Mouse (Mus musculus): Measurements from ENCODE around the gene Ctla2b. TPM values are rescaled to one million over a fixed set of nuclear protein-coding genes. Genes with fewer than 3 reads are reported as not detected.
"Not testable (repeated sequence)": the region's sequence is repeated elsewhere in the genome, so short reads cannot be mapped to it uniquely, and the experiment has no call there.

Ctla2b gene
- total RNA-seq (2021): 1 to 10 TPM; 3.5 to 4.6 TPM
- long read RNA-seq, experiment 1, partial matches to known transcripts: 0 of 2 reads
- long read RNA-seq, experiment 1, other reads (novel, unspliced or antisense): 0 of 2 reads
- long read RNA-seq, experiment 2: 0 reads

DNA sequence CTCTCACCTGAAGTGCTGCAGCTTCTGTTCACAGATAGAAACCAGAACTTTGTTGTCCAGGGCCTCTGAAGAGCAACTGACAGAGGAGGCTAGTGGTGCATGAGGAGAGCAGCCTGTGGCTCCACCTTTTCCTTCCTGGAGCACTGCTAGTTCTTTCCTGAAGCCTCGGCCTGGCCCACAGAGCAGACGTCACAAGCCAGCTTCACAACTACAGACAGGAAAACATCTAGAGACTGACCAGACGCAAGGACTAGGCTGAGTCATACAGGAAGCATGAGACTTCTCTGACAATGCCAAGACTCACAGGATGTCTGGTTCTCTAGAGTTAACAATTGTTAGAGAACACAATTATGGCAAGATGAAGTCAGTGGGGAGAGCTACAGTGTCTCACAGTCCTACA is at the start of gene Ctla2b:
TSS of gene Ctla2b (minus strand) at position 120 of the 400 bp plus-strand sequence.
- DNase-seq (ENCODE audit: low spot score in 2 of 2): no peak

DNA sequence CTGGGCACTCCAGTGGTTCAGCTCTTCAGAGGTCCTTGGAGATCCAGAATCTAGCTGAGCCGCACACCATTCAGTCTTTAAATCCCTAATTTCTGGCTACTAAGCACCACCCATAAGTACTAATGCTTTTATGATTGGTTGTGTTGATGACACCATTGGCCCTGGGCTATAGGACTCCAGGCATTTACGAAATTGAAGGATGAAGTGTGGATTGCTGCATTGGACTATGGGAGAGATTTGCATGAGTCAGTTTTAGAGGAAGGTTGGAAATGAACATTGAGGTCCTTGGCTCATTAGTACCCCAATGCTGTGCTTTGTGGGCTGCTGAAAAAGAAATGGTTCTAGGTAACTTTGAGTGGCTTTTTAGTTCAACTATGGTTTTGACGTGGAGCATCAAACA is 44.6 kb upstream of the Ctla2b start, which contains the start of gene Tpbpa:
TSS of gene Tpbpa (minus strand) at position 101 of the 400 bp plus-strand sequence.
- DNase-seq (ENCODE audit: low spot score in 2 of 2): not testable (repeated sequence)

DNA sequence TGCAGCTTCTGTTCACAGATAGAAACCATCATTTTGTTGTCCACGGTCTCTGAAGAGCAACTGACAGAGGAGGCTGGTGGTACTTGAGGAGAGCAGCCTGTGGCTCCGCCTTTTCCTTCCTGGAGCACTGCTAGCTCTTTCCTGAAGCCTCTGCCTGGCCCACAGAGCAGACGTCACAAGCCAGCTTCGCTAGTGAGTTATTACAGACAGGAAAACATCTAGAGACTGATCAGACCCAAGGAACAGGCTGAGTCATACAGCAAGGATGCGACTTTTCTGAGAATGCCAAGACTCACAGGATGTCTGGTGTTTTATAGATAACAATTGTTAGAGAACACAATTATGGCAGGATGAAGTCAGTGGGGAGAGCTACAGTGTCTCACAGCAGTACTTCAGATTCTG is 39.3 kb upstream of the Ctla2b start, which contains the start of the genes Gm49391 and Ctla2a:
TSS of gene Gm49391 (minus strand) at position 72 of the 402 bp plus-strand sequence.
TSS of gene Ctla2a (minus strand) at position 126 of the 402 bp plus-strand sequence.
- DNase-seq (ENCODE audit: low spot score in 2 of 2): no peak

DNA sequence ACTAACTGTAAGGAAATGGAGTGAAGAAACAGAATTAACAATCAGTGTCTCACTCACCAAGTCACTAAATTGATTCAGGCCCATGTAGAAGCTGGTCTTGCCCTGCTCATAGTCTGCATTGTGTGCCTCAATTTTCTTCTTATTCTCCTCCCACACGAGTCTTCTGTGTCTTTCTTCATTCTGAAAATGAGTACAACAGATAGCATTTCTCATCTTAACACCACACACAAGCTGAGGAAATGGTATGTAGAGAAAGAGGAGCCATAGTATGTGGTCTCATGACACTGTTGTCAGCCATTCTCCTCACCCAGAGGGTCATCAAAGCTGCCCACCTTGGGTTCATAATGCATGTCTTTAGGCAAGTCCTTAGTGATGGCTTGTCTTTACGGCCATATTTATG is 38.2 kb upstream of the Ctla2b start, which contains the start of gene Gm49393:
TSS of gene Gm49393 (minus strand) at position 101 of the 400 bp plus-strand sequence.
- not testable (repeated sequence) for DNase-seq (ENCODE audit: low spot score in 2 of 2)

DNA sequence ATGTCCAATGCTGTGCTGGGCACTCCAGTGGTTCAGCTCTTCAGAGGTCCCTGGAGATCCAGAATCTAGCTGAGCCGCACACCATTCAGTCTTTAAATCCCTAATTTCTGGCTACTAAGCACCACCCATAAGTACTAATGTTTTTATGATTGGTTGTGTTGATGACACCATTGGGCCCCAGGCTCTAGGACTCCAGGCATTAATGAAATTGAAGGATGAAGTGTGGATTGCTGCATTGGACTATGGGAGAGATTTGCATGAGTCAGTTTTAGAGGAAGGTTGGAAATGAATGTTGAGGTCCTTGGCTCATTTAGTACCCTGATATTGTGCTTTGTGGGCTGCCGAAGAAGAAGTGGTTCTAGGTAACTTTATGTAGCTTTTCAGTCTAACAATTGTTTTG is 7.5 kb upstream of the Ctla2b start, which contains the start of gene Tpbpb:
TSS of gene Tpbpb (minus strand) at position 101 of the 400 bp plus-strand sequence.
- not testable (repeated sequence) for DNase-seq (ENCODE audit: low spot score in 2 of 2)

DNA sequence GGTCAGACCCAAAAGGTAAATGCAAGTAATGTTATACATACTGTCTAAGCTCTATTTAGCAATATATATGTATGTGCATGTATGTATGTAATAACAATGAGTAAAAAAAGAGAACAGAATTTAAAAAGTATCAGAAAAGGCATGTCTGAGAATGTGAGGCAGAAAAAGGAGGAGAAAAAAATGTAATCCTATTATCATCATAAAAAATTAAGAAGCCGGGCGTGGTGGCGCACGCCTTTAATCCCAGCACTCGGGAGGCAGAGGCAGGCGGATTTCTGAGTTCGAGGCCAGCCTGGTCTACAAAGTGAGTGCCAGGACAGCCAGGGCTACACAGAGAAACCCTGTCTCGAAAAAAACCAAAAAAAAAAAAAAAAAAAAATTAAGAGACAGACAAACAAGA is 453 bp downstream of the Ctla2b start, which contains the start of gene Gm49392:
TSS of gene Gm49392 (minus strand) at position 101 of the 400 bp plus-strand sequence.
- DNase-seq (ENCODE audit: low spot score in 2 of 2): not testable (repeated sequence)

DNA sequence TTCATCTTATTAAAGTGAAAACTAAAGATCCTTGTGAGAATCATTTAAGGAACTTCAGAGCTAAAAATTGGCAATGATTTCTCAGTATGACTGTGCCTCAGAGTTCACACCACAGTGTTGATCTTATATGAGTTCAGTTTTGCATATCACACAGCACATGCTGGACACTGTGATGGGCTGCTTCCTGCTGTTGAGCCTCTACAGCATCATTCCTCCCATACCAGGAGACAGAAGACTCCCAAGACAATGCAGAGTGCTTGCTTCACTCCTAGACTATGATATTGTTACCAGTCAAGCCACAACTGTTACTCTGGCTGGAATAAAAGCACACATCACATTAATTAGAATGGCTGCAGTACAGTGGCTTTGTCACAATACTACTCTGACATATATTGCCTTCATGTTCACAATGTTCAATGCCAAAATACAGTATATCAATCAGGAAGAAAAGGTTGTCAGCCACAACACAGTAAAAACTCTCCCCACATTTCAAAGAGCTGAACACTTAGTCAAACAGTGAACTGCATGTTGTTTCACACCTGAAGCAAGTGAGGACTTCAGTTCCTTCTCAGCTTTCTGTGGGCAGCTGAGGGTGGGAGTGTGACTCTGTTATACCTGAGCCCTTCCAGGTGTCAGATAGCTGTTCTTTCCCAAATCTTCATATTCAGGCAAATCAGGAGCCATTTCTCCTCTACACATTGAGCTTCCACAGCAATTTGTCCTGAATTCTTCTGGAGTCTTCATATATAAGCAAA is 1.7 kb downstream of the Ctla2b start:
- no peak for DNase-seq (ENCODE audit: low spot score in 2 of 2)

DNA sequence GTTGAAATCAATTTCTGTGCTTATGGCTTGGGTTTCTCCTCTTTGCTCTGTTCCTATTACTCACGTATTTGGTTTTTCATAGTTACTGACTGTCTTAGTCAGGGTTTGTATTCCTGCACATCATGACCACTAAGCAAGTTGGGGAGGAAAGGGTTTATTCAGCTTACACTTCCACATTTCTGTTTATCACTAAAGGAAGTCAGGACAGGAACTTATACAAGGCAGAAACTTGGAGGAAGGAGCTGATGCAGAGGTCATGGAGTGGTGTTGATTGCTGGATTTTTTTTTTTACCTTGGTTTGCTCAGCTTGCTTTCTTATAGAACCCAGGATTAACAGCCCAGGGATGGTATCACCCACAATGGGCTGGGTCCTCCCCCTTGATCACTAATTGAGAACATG is 4.9 kb downstream of the Ctla2b start:
- DNase-seq (ENCODE audit: low spot score in 2 of 2): no peak

DNA sequence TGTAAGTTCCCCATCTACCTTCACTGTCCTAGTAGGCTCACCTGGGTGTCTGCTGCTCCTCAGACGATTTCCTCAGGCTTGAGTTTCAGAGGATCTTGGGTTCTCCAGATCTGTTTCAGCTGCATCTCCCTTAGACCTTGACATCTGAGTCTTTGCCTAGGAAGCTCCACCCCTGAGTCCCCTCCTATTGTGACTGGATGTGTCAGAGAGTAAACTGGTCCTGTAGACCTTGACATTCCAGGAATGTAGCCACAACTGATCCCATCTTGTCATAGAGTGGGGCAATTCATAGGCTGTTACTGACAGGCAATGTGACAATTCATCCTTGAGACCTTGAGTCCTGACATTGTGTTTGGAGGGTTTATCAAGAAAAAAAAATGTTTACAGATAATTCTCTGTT is 33.0 kb downstream of the Ctla2b start, which contains the start of gene 4930486L24Rik:
TSS of gene 4930486L24Rik (minus strand) at position 195 of the 400 bp plus-strand sequence.
- no peak for DNase-seq (ENCODE audit: low spot score in 2 of 2)

DNA sequence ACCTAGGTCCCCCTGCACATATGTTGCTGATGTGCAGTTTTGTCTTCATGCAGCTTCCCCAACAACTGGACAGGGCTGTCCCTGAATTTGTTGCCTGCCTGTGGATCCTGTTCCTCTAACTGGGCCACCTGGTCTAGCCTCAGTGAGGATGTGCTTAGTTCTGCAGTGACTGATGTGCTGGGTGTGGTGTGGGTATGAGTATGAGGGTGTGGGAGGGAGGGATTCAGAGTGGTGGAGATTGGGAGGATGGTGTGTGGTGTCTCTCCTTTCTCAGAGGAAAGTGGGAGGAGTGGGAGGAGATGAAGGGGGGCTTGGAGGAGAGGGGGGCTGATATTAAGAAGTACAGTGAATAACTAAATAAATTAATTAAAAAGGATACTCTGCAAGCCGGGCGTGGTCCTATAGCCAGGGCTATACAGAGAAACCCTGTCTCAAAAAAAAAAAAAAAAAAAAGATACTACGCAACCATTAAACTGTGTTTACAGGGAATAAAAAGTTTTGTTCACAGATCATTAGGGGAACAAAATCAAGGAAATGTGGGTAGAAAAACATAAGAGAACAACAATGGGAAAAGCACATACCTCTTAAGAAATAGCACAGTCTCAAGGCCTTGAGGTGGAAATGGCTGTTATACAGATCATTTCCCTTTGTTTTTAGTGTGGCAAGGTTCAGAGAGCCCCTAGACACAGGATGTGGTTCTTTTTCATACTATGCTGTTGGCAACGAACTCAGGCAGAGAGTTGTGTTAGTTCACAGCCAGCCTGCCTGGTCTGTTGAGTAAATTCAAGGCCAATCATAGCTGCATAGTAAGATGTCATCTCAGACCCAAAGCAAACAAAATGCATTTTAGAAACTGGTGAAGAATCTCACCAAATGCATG is 48.8 kb downstream of the Ctla2b start:
- DNase-seq (ENCODE audit: low spot score in 2 of 2): no peak

Other genes with a start within 250 kb of the Ctla2b start
- gene BC051665, start 111.1 kb downstream of the Ctla2b start, total RNA-seq (2021): not detected
- not detected for gene Ctsll3, start 94.6 kb downstream of the Ctla2b start, total RNA-seq (2021)
- not detected for gene 4930486L24Rik, start 33.0 kb downstream of the Ctla2b start, total RNA-seq (2021)
- gene Gm49392, start 553 bp downstream of the Ctla2b start, total RNA-seq (2021): under 1 TPM; 0.44 to 0.47 TPM
- gene Tpbpb, start 7.4 kb upstream of the Ctla2b start, total RNA-seq (2021): not detected
- not detected for gene Gm49393, start 38.1 kb upstream of the Ctla2b start, total RNA-seq (2021)
- 1 to 10 TPM; 2.0 to 2.3 TPM for gene Gm49391, start 39.1 kb upstream of the Ctla2b start, total RNA-seq (2021)
- 10 to 100 TPM; 28.7 to 31.3 TPM for gene Ctla2a, start 39.2 kb upstream of the Ctla2b start, total RNA-seq (2021)
- not detected for gene Tpbpa, start 44.5 kb upstream of the Ctla2b start, total RNA-seq (2021)
- not detected for gene Ctsj, start 108.5 kb upstream of the Ctla2b start, total RNA-seq (2021)
- gene Ctsq, start 143.2 kb upstream of the Ctla2b start, total RNA-seq (2021): not detected

All from gastrocnemius, postnatal 4 days (tissue).